Mouse (Mus musculus) lung, adult 2 months (tissue): ENCODE data around the gene Sfxn2.

ENCODE experiments used
- CTCF ChIP-seq: fragments of 200-500 bp; IDR thresholded peaks from 2 replicates; pipeline ENCODE4 v1.5.1; 2011; ENCODE audit warnings: mild to moderate bottlenecking, low read length, control low read depth; ENCODE audit not compliant: insufficient read depth
- POLR2A ChIP-seq: fragments of 200-500 bp; IDR thresholded peaks from 2 replicates; pipeline ENCODE4 v1.6.1; 2011; ENCODE audit warnings: low read depth, mild to moderate bottlenecking, control low read depth, low read length, borderline replicate concordance; ENCODE audit errors: extremely low read depth

DNA sequence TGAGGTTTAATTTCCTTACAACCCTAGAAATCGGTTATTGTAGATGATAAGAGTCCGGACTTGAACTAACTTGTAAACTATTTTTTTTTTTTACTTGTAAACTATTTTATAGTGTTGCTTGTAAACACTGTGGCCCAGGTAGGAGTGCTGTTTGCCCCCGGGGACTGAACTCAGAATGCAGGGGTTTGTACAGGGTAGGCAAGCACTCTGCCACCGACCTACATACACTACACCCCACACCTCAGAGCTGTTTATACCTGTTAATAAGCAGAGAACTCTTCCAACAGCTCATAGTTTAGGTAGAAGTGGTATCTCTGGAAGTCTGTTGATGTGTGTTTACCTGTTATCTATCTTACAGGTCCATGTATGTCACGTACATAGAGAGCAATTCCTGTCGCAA lies 825 bp downstream of the Sfxn2 start:
- TF ChIP-seq CTCF (no peak), POLR2A (no peak)
